ENCODE assay signal across 11 mouse cellular contexts in the genomic region with DNA sequence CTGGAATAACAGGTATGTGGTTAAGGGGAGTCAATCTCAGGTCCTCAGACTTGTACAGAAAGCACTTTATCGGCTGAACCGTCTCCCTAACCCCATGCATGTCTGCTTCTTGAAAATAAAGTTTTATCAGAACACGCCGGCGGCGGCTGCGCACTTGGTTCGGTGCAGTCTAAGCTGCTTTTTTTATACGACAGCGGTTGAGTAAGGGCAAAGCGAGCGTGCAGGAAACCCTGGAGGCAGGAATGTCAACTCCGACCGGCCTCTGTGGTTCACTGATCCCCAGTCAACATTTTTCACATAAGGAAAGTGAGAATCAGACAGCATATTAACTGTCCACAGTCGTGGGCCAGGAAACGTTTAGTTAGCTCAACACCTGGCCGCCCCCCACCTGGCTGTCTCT.
DNase-seq lines count a peak whose midpoint lies in the region; ATAC-seq lines count a peak whose summit lies in the region.
"Had no signal": no experiment of that assay in that cellular context is flagged by ENCODE, and none has a peak within 500 bp of the region (broad histone marks: within the 10 kb centered on the region; RNA-seq: fewer than 3 reads in every experiment).

No protein-coding gene starts in this region.

- no peak overlapping the region for H3K4me3 ChIP-seq in limb, embryonic 10.5 days
- H3K4me3 ChIP-seq: neural tube, embryonic 12.5 days had no signal

- H3K36me3 ChIP-seq in limb, embryonic 10.5 days = peaks cover 11% of the 10 kb centered on the region; the same call in 1 of the 2 replicates

- no peak for ATAC-seq in megakaryocyte progenitor cell, adult 5-6 weeks (replicated peaks; ENCODE audit: poor library complexity)

- no peak overlapping the region for H3K27ac ChIP-seq in limb, embryonic 10.5 days
- H3K27ac ChIP-seq: liver, embryonic 14.5 days; neural tube, embryonic 12.5 days had no signal

- H3K9me3 ChIP-seq in limb, embryonic 10.5 days (replicated peaks) = no peaks in the 10 kb centered on the region
- H3K9me3 ChIP-seq: neural tube, embryonic 12.5 days had no signal

- peak; percentile 25 for DNase-seq in adrenal gland, postnatal 14 days
- no peak for DNase-seq in adrenal gland, postnatal 10 days
- DNase-seq in urinary bladder, postnatal 36 days (ENCODE audit: low spot score in 2 of 2) = peak; percentile 29 to 40
- DNase-seq in urinary bladder, postnatal 10 days (ENCODE audit: low spot score) = no peak
- DNase-seq in limb, embryonic 10.5 days (ENCODE audit: low spot score) = peak; percentile 46
- DNase-seq in frontal cortex, postnatal 14 days (ENCODE audit: low spot score in 2 of 2) = no peak
- DNase-seq in liver = no peak
- DNase-seq: cerebellum, adult 9-10 months had no signal

- peaks cover 52% of the 10 kb centered on the region for H3K4me1 ChIP-seq in limb, embryonic 10.5 days

- 74% methylated on average over 17 of the region's 17 CpGs for WGBS in limb, embryonic 10.5 days

- no peaks in the 10 kb centered on the region for H3K27me3 ChIP-seq in limb, embryonic 10.5 days (ENCODE audit: low read depth, poor library complexity, severe bottlenecking)
- H3K27me3 ChIP-seq: neural tube, embryonic 12.5 days had no signal

Comparison
In these comparisons a context has a peak if more than half of its experiments do, and no peak if none do; other contexts are left out.
1. DNase-seq: peak in adrenal gland, postnatal 14 days (single experiment), urinary bladder, postnatal 36 days (2 of 2) and limb, embryonic 10.5 days (single experiment); none in adrenal gland, postnatal 10 days (single experiment), urinary bladder, postnatal 10 days (single experiment), frontal cortex, postnatal 14 days (0 of 2) and liver (single experiment).